Mouse (Mus musculus) neural tube, embryonic 13.5 days (tissue): ENCODE results near the gene Camk1d. TPM values are rescaled to one million over a fixed set of nuclear protein-coding genes. Genes with fewer than 3 reads are reported as not detected.

Experiments
- ATAC-seq: fragments of 200-750 bp; cut with Nextera tagmentation; 2 replicates; pipeline ENCODE4 v1.8.0; 2017; ENCODE audit warnings: low read depth, mild to moderate bottlenecking, moderate TSS enrichment, moderate library complexity
- H3K27ac ChIP-seq: fragments of 300-500 bp; sonication (generic); replicated peaks from 2 replicates; pipeline ENCODE4 v1.5.1; 2015; ENCODE audit warnings: moderate library complexity, mild to moderate bottlenecking, inconsistent platforms
- H3K27me3 ChIP-seq: fragments of 300-500 bp; sonication (generic); 2 replicates; pipeline ENCODE4 v1.6.1; 2015; ENCODE audit warnings: mild to moderate bottlenecking, inconsistent platforms
- H3K36me3 ChIP-seq: fragments of 300-500 bp; sonication (generic); 2 replicates; pipeline ENCODE4 v1.6.1; 2015; ENCODE audit warnings: mild to moderate bottlenecking, inconsistent platforms
- H3K4me1 ChIP-seq: fragments of 300-500 bp; sonication (generic); replicated peaks from 2 replicates; pipeline ENCODE4 v1.6.1; 2015; ENCODE audit warnings: inconsistent platforms
- H3K4me2 ChIP-seq: fragments of 300-500 bp; sonication (generic); 2 replicates; pipeline ENCODE4 v1.6.1; 2015; ENCODE audit warnings: inconsistent platforms, mild to moderate bottlenecking, moderate library complexity
- H3K4me3 ChIP-seq: fragments of 300-500 bp; sonication (generic); 2 replicates; pipeline ENCODE4 v1.5.1; 2015; ENCODE audit warnings: mild to moderate bottlenecking, inconsistent platforms
- H3K9ac ChIP-seq: fragments of 300-500 bp; sonication (generic); 2 replicates; pipeline ENCODE4 v1.6.1; 2015; ENCODE audit warnings: moderate library complexity, mild to moderate bottlenecking, inconsistent platforms
- H3K9me3 ChIP-seq: fragments of 300-500 bp; sonication (generic); 2 replicates; pipeline ENCODE4 v1.6.1; 2016; ENCODE audit warnings: inconsistent platforms
- WGBS: fragments of 180-500 bp; shearing (Covaris S2); methylation state at CpG from one replicate; pipeline ENCODE4 v1.1.7; 2015; 5-methylcytosine and 5-hydroxymethylcytosine counted together
- polyA plus RNA-seq: library from polyadenylated mRNA; unstranded; fragments of >200 nt; fragmentation: Nextera tagmentation; extraction: Ambion mirVana; gene quantifications from 2 replicates; pipeline ENCODE4 v1.2.1, GENCODE M21; 2015

The Camk1d gene
- polyA plus RNA-seq, 1 experiment from 2014 or later = 4.6 TPM

DNA sequence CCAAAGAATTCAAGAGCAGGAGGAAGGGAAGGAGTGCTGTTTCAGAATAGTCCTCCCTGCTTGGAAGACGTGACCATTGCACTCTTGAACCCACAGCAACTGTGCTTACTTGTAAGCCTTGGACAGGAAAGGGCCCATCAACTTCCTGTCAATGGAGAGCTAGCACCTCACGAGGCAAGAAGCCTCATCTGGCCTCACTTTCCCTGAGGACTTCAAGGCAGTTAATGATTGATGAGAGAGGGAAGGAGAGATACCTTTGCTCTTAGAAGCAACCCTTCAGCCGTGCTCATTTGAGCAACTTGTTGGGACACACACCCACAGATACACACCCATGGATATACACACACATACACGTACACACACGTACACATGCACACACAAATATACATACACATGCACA lies 235.6 kb downstream of the Camk1d start:
- H3K27ac ChIP-seq = no peak overlapping the region
- H3K4me2 ChIP-seq = no peak overlapping the region
- no peak for ATAC-seq
- H3K9me3 ChIP-seq = no peaks in the 10 kb centered on the region
- H3K27me3 ChIP-seq = no peaks in the 10 kb centered on the region
- H3K4me3 ChIP-seq = no peak overlapping the region
- WGBS = 90% methylated on average over 5 of the region's 5 CpGs
- no peaks in the 10 kb centered on the region for H3K36me3 ChIP-seq
- no peak overlapping the region for H3K9ac ChIP-seq
- no peaks in the 10 kb centered on the region for H3K4me1 ChIP-seq

DNA sequence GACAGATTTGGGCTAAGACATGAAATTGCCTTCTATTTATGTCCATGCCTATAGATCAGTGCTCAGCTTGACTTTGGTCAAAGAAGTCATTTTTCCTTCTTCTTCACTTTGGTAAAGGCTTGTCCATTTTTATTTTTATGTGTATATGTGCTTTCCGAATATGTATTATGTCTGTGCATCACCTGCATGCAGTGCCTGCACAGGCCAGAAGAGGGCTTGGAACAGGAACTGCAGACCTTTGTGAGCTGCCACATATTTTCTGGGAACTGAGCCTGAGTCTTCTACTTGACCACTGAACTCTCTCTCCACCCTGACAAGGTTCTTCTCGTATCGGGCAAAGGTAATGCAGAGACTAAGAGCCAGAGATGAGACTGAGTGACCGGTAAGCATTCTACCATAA lies 236.1 kb downstream of the Camk1d start:
- Histone ChIP-seq H3K9ac (no peak overlapping the region), H3K4me2 (no peak overlapping the region), H3K36me3 (no peaks in the 10 kb centered on the region), H3K27me3 (no peaks in the 10 kb centered on the region), H3K27ac (no peak overlapping the region), H3K4me1 (no peaks in the 10 kb centered on the region), H3K9me3 (no peaks in the 10 kb centered on the region), H3K4me3 (no peak overlapping the region)
- WGBS = 91% methylated on average over 4 of the region's 4 CpGs
- ATAC-seq = no peak

GRCm38 (mm10) chr2:5477525-5477924 lies 236.8 kb downstream of the Camk1d start:
- WGBS = 78% methylated on average over 1 of the region's 1 CpGs
- no peak overlapping the region for H3K4me3 ChIP-seq
- no peaks in the 10 kb centered on the region for H3K4me1 ChIP-seq
- H3K9me3 ChIP-seq = no peaks in the 10 kb centered on the region
- H3K27me3 ChIP-seq = no peaks in the 10 kb centered on the region
- no peak overlapping the region for H3K27ac ChIP-seq
- no peak for ATAC-seq
- no peaks in the 10 kb centered on the region for H3K36me3 ChIP-seq
- no peak overlapping the region for H3K4me2 ChIP-seq
- H3K9ac ChIP-seq = no peak overlapping the region

DNA sequence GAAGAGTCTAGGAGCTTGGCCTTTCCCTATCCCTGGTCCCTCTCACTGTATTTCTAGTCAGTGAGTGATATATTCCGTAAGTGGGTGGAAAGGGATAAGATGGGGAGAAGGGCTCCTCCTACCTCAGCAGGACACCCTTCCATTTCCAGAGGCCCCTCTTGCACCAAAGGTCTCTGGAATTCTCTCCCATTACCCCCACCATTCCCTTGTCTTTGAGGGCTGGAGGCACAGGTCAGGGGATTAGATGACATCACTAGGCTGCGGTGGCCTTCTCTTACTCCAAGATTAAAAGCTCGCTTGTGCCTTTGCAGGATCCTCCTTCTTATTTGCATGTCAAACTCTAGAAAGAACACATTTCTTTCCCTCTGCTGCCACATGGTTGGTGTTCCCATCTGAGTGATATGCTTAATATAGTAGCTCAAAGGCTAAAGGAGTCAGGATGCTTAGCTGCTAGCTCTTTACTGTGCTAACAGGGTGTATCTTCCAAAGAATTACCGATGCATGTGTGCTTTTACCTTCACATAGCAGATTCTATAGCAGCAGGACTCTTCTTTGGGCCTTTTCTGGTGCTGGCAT lies 244.9 kb downstream of the Camk1d start:
- Histone ChIP-seq H3K27me3 (no peaks in the 10 kb centered on the region), H3K9me3 (no peaks in the 10 kb centered on the region), H3K36me3 (no peaks in the 10 kb centered on the region), H3K27ac (no peak overlapping the region), H3K4me2 (no peak overlapping the region), H3K9ac (no peak overlapping the region), H3K4me1 (peaks cover 7% of the 10 kb centered on the region; the same call in 1 of the 2 replicates), H3K4me3 (no peak overlapping the region)
- WGBS = 81% methylated on average over 4 of the region's 4 CpGs
- ATAC-seq = no peak

- Histone ChIP-seq H3K27me3 (no peaks in the 10 kb centered on the region), H3K9ac (no peak overlapping the region), H3K4me2 (no peak overlapping the region), H3K36me3 (no peaks in the 10 kb centered on the region), H3K9me3 (no peaks in the 10 kb centered on the region), H3K27ac (no peak overlapping the region), H3K4me3 (no peak overlapping the region), H3K4me1 (peaks cover 7% of the 10 kb centered on the region; the same call in 1 of the 2 replicates)
- 58% methylated on average over 2 of the region's 2 CpGs for WGBS
- no peak for ATAC-seq
Observed at GRCm38 (mm10) chr2:5467537-5467936, 246.8 kb downstream of the Camk1d start.

GRCm38 (mm10) chr2:5458671-5459235 lies 255.6 kb downstream of the Camk1d start:
- no peaks in the 10 kb centered on the region for H3K4me1 ChIP-seq
- no peak overlapping the region for H3K27ac ChIP-seq
- 86% methylated on average over 16 of the region's 16 CpGs for WGBS
- no peak overlapping the region for H3K4me3 ChIP-seq
- no peak for ATAC-seq
- no peaks in the 10 kb centered on the region for H3K36me3 ChIP-seq
- H3K9me3 ChIP-seq = no peaks in the 10 kb centered on the region
- no peaks in the 10 kb centered on the region for H3K27me3 ChIP-seq
- H3K9ac ChIP-seq = no peak overlapping the region
- H3K4me2 ChIP-seq = no peak overlapping the region

DNA sequence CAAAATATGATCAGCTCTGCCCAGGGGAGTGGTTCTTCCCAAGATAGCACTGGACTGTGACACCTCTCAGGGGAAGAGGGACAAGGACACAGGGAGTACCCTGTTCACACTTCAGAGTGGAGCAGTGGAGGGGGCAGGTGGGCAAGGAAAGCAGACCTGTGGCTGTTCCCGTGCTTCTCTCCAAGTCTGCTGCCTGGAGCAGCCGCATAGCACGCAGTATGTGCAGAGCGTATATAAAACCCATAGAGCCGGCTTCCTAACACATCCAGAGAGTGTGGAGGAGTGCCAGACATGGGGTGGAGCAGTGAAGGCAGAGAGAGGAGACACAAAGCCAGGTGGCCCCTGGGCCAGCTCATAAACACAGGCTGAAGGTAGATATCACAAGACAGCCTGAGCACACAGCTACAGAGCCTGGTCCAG lies 256.2 kb downstream of the Camk1d start:
- Histone ChIP-seq H3K9ac (no peak overlapping the region), H3K27ac (no peak overlapping the region), H3K36me3 (no peaks in the 10 kb centered on the region), H3K4me2 (no peak overlapping the region), H3K9me3 (no peaks in the 10 kb centered on the region), H3K4me3 (no peak overlapping the region), H3K4me1 (no peaks in the 10 kb centered on the region), H3K27me3 (no peaks in the 10 kb centered on the region)
- no peak for ATAC-seq
- 88% methylated on average over 5 of the region's 5 CpGs for WGBS

- Histone ChIP-seq H3K4me2 (no peak overlapping the region), H3K4me3 (no peak overlapping the region), H3K9ac (no peak overlapping the region), H3K27ac (no peak overlapping the region), H3K27me3 (no peaks in the 10 kb centered on the region), H3K36me3 (no peaks in the 10 kb centered on the region), H3K4me1 (no peaks in the 10 kb centered on the region), H3K9me3 (no peaks in the 10 kb centered on the region)
- ATAC-seq = no peak
- 54% methylated on average over 1 of the region's 2 CpGs for WGBS
Observed at GRCm38 (mm10) chr2:5456108-5456507, 258.2 kb downstream of the Camk1d start.

DNA sequence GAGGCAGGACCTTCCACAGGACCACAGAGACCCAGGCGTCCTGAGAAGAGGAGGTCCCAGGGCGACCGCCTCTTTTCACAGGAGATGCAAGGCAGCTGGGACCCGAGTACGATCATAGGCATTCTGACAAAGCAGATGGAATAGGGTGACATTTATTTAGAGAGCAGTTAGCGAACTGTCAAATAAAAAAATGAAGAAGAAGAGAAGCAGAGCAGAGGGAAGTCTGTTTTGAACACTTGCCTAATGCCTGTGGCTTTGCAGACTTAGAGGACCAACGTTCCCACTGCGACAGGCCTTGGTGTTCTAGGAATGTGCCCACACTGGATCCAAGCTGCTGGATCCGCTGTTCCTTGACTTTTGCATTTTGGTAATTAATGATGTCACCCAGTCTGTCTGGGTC lies 259.5 kb downstream of the Camk1d start:
- Histone ChIP-seq H3K4me3 (no peak overlapping the region), H3K27me3 (no peaks in the 10 kb centered on the region), H3K36me3 (no peaks in the 10 kb centered on the region), H3K27ac (no peak overlapping the region), H3K4me2 (no peak overlapping the region), H3K4me1 (no peaks in the 10 kb centered on the region), H3K9me3 (no peaks in the 10 kb centered on the region), H3K9ac (no peak overlapping the region)
- WGBS = 76% methylated on average over 9 of the region's 9 CpGs
- ATAC-seq = no peak

GRCm38 (mm10) chr2:5451654-5452053 lies 262.7 kb downstream of the Camk1d start:
- Histone ChIP-seq H3K9ac (no peak overlapping the region), H3K4me3 (no peak overlapping the region), H3K4me2 (no peak overlapping the region), H3K27me3 (no peaks in the 10 kb centered on the region), H3K4me1 (no peaks in the 10 kb centered on the region), H3K36me3 (no peaks in the 10 kb centered on the region), H3K27ac (no peak overlapping the region), H3K9me3 (no peaks in the 10 kb centered on the region)
- no peak for ATAC-seq
- 93% methylated on average over 2 of the region's 2 CpGs for WGBS

DNA sequence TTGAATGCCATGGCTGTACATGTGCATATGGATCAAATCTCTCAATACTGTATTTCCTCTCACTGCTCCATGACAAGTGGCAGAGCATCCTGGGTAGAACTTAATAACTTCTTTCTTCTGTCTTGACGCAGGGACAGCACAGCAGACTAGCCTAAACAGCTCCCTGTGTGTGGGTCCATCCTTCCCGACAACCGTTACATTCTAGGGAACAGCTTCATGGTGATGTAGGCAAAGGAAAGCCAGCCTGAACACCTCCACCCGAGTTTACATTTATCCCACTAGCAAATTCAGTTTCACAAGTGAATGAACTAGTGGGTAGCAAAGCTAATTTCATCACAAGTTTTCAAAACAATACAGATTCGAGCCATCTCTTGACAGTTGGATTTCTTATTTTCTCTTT lies 269.0 kb downstream of the Camk1d start:
- Histone ChIP-seq H3K4me1 (no peaks in the 10 kb centered on the region), H3K27ac (no peak overlapping the region), H3K4me3 (no peak overlapping the region), H3K9me3 (no peaks in the 10 kb centered on the region), H3K36me3 (no peaks in the 10 kb centered on the region), H3K9ac (no peak overlapping the region), H3K4me2 (no peak overlapping the region), H3K27me3 (no peaks in the 10 kb centered on the region)
- 86% methylated on average over 5 of the region's 5 CpGs for WGBS
- ATAC-seq = no peak

DNA sequence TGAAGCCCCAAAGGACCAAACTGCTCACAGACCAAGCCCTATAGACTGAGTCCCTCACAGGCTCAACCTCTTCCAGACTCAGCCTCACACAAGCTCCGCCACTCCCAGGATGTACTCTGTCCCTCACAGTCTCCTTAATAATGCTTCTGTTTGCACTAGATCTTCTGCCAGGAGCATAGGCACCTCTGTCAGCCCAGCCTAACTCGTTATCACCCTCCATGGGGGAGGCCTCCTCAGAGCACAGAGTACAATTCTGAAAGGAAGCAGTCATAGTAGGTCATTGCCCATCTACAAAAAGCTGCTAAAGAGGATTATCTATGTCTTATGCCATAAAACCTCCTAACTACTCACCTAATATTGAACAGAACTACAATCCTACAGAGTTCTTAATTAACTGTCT lies 276.6 kb downstream of the Camk1d start:
- ATAC-seq = no peak
- H3K9ac ChIP-seq = no peak overlapping the region
- H3K4me2 ChIP-seq = no peak overlapping the region
- no peaks in the 10 kb centered on the region for H3K9me3 ChIP-seq
- no peak overlapping the region for H3K4me3 ChIP-seq
- H3K36me3 ChIP-seq = no peaks in the 10 kb centered on the region
- 54% methylated on average over 2 of the region's 2 CpGs for WGBS
- no peak overlapping the region for H3K27ac ChIP-seq
- H3K4me1 ChIP-seq = no peaks in the 10 kb centered on the region
- H3K27me3 ChIP-seq = no peaks in the 10 kb centered on the region; the same call in 1 of the 2 replicates

DNA sequence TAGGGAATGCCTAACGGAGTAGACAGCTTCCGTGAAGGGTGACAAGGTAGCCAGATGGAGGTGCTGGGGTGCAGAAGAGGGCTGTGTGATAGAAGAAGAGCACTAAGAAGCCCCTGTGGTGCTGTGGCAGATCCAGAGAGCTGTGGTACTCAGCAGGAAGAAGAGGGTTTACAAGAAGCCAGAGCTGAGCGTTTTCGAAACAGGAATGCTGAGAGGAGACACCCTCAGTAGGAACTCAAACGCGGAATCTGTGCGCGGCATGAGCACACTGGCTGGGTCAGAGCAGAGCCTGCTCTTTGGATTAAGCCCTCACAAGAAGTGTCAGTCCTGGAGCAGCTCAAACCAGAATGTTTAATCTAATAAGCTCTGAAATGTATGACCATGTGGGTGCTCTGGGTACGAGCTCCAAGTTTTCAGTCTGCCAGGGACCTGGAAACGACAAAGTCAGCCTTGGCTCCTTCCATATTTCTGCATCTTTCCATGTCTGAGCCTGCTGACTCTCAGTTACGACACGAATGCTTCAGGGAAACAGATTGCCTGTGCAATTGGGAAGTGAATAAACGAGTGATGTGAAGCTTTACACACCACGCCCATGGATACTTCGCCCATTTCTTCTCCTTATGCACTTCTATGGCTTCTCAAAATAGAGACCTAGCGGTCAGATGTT lies 278.6 kb downstream of the Camk1d start:
- no peaks in the 10 kb centered on the region for H3K36me3 ChIP-seq
- H3K4me1 ChIP-seq = no peaks in the 10 kb centered on the region
- no peak overlapping the region for H3K4me2 ChIP-seq
- no peak overlapping the region for H3K27ac ChIP-seq
- WGBS = 85% methylated on average over 16 of the region's 16 CpGs
- ATAC-seq = no peak
- no peak overlapping the region for H3K9ac ChIP-seq
- H3K9me3 ChIP-seq = no peaks in the 10 kb centered on the region
- H3K27me3 ChIP-seq = no peaks in the 10 kb centered on the region; the same call in 1 of the 2 replicates
- no peak overlapping the region for H3K4me3 ChIP-seq
